ENCODE assay signal across 8 mouse cellular contexts in genomic region chr10:81605974-81606751, GRCm38 (mm10). TPM values are rescaled to one million over a fixed set of nuclear protein-coding genes. Genes with fewer than 3 reads are reported as not detected.
DNase-seq lines count a peak whose midpoint lies in the region; ATAC-seq and TF ChIP-seq lines count a peak whose summit lies in the region.

Gene BC025920, plus strand, starts transcription at chr10:81606270.

- WGBS in hindbrain, postnatal 0 days: under 1% methylated on average over 39 of the region's 39 CpGs

- peak within 1 kb of the TSS; percentile 71 for H3K4me2 ChIP-seq in hindbrain, postnatal 0 days (ENCODE audit: low read depth, low read length)

- peak within 1 kb of the TSS; percentile 92 for H3K4me3 ChIP-seq in gastrocnemius, adult 2 months
- peak within 1 kb of the TSS; percentile 40 for H3K4me3 ChIP-seq in hindbrain, postnatal 0 days (ENCODE audit: low read length)
- H3K4me3 ChIP-seq in left cerebral cortex, adult 2 months: peak within 1 kb of the TSS; percentile 80

- peak; percentile 98 for DNase-seq in ZHBTc4 (ENCODE audit: low read depth, low spot score)
- peak; percentile 97 for DNase-seq in gastrocnemius, adult 2 months
- DNase-seq in hindbrain, postnatal 0 days (ENCODE audit: low spot score): peak; percentile 97
- DNase-seq in left cerebral cortex, adult 2 months (ENCODE audit: extremely low spot score in 1 of 2, low spot score in 2 of 2): peak; percentile 82 to 93
- peak; percentile 91 to 94 for DNase-seq in right cerebral cortex, adult 2 months (ENCODE audit: low spot score in 2 of 2)
- DNase-seq in urinary bladder, postnatal 14 days (ENCODE audit: low spot score): peak; percentile 95

- peak within 1 kb of the TSS; percentile 98 for H3K27ac ChIP-seq in gastrocnemius, adult 2 months
- H3K27ac ChIP-seq in hindbrain, postnatal 0 days: peak within 1 kb of the TSS; percentile 88
- peak within 1 kb of the TSS; percentile 97 for H3K27ac ChIP-seq in left cerebral cortex, adult 2 months

- peaks cover 8% of the 10 kb centered on the region; the same call in 1 of the 2 replicates for H3K4me1 ChIP-seq in hindbrain, postnatal 0 days (ENCODE audit: insufficient read depth, low read length)

- intact Hi-C loops in gastrocnemius, adult 2 months (cut with DNase I): loop anchor here (1.0 to 5.0 kb wide), 4 partner anchors 21 to 566 kb away; partner anchors contain the start of gene Sirt6
- intact Hi-C loops in left cerebral cortex, adult 2 months (cut with DNase I): loop anchor here (1.0 to 2.0 kb wide), 4 partner anchors 21 to 104 kb away; partner anchors contain the start of gene Sirt6

- H3K9ac ChIP-seq in hindbrain, postnatal 0 days (replicated peaks; ENCODE audit: low read length): peak within 1 kb of the TSS; percentile 45

- H3K27me3 ChIP-seq in hindbrain, postnatal 0 days (ENCODE audit: insufficient read depth, low read length): no peaks in the 10 kb centered on the region

- H3K36me3 ChIP-seq in hindbrain, postnatal 0 days (ENCODE audit: insufficient read depth, low read length): no peaks in the 10 kb centered on the region

- ATAC-seq in common myeloid progenitor, adult 5-6 weeks (replicated peaks; ENCODE audit: low read depth, poor library complexity, severe bottlenecking): peak; percentile 81
- peak; percentile 91 for ATAC-seq in hindbrain, postnatal 0 days
- ATAC-seq in megakaryocyte, adult 5-6 weeks (ENCODE audit: poor library complexity, severe bottlenecking): peak; percentile 85

- no peaks in the 10 kb centered on the region for H3K9me3 ChIP-seq in hindbrain, postnatal 0 days (ENCODE audit: low read length)

- no peak for TF ChIP-seq CTCF in gastrocnemius, adult 2 months (IDR thresholded peaks at IDR 0.05)
- TF ChIP-seq CTCF in hindbrain, postnatal 0 days (IDR thresholded peaks at IDR 0.05; ENCODE audit: low read depth): peak; percentile 19; the same call in 1 of the 2 replicates
- no peak for TF ChIP-seq CTCF in left cerebral cortex, adult 2 months (IDR thresholded peaks at IDR 0.05)

RNA-seq across cellular contexts. Expression of gene BC025920, which starts in this region (rescaled TPM):
- 1.4 and 2.1 TPM in 2 replicates for total RNA-seq in common myeloid progenitor, adult 5-6 weeks (2017)
- 1 to 10 TPM; 2.5 to 3.9 TPM for total RNA-seq in gastrocnemius, adult 2 months (2021)
- 4.2 and 4.3 TPM in 2 replicates for total RNA-seq in hindbrain, postnatal 0 days (2014; rRNA removed)
- 0.97 and 1.3 TPM in 2 replicates for polyA plus RNA-seq in hindbrain, postnatal 0 days (2015; fragmentation: Nextera tagmentation; extraction: Ambion mirVana)
- 1 to 10 TPM; 2.6 to 2.9 TPM for total RNA-seq in left cerebral cortex, adult 2 months (2021)
- total RNA-seq in megakaryocyte, adult 5-6 weeks (2015): 1.7 and 2.0 TPM in 2 replicates
- total RNA-seq in megakaryocyte, adult 5-6 weeks (2017): 2.3 and 2.4 TPM in 2 replicates

Comparison
In these comparisons a context has a peak if more than half of its experiments do, and no peak if none do; other contexts are left out.
1. Peak in every context shown above with its lines: DNase-seq, ATAC-seq, H3K4me3 ChIP-seq and H3K27ac ChIP-seq.
2. H3K4me3 ChIP-seq: peak in every context shown above with its lines; median percentile 92 in gastrocnemius, adult 2 months; 80 in left cerebral cortex, adult 2 months; 40 in hindbrain, postnatal 0 days.